Mouse (Mus musculus) lung, postnatal 4 days (tissue): Measurements from ENCODE around the gene Shmt2.

Experiments used
- DNase-seq, 2 experiments: peaks; one replicate each; pipeline ENCODE4 v3.0.0; 2021

Gene Shmt2

GRCm38 (mm10) chr10:127510895-127511617 is 11.2 kb downstream of the Shmt2 start:
- no peak for DNase-seq

- no peak for DNase-seq
Observed at GRCm38 (mm10) chr10:127509837-127510701, 12.2 kb downstream of the Shmt2 start.

- peak; percentile 78 to 90 for DNase-seq
Observed at GRCm38 (mm10) chr10:127509051-127509836, 13.0 kb downstream of the Shmt2 start.

GRCm38 (mm10) chr10:127508239-127508638 is 14.0 kb downstream of the Shmt2 start:
- peak; percentile 80 to 85 for DNase-seq

- no peak for DNase-seq
Observed at GRCm38 (mm10) chr10:127500894-127501893, 21.1 kb downstream of the Shmt2 start, which contains the start of gene Stac3. Gene Stac3 (plus strand): TSS chr10:127501686.

- no peak for DNase-seq
Observed at GRCm38 (mm10) chr10:127500042-127500441, 22.2 kb downstream of the Shmt2 start.

- no peak for DNase-seq
Observed at GRCm38 (mm10) chr10:127499516-127499915, 22.7 kb downstream of the Shmt2 start.

- no peak for DNase-seq
Observed at GRCm38 (mm10) chr10:127496156-127496555, 26.1 kb downstream of the Shmt2 start.

- DNase-seq: no peak
Observed at GRCm38 (mm10) chr10:127492118-127492517, 30.1 kb downstream of the Shmt2 start.

- DNase-seq: no peak
Observed at GRCm38 (mm10) chr10:127491128-127491512, 31.1 kb downstream of the Shmt2 start.

GRCm38 (mm10) chr10:127490160-127491127 is 31.8 kb downstream of the Shmt2 start:
- no peak for DNase-seq

- no peak for DNase-seq
Observed at GRCm38 (mm10) chr10:127488856-127489255, 33.4 kb downstream of the Shmt2 start.

- no peak for DNase-seq
Observed at GRCm38 (mm10) chr10:127485235-127485634, 37.0 kb downstream of the Shmt2 start.

GRCm38 (mm10) chr10:127480833-127481813 is 41.1 kb downstream of the Shmt2 start:
- peak; percentile 62 to 67 for DNase-seq

- no peak for DNase-seq
Observed at GRCm38 (mm10) chr10:127479131-127479530, 43.1 kb downstream of the Shmt2 start.

- DNase-seq: no peak
Observed at GRCm38 (mm10) chr10:127477301-127477700, 44.9 kb downstream of the Shmt2 start.

- DNase-seq: no peak
Observed at GRCm38 (mm10) chr10:127476541-127476940, 45.7 kb downstream of the Shmt2 start.

- no peak for DNase-seq
Observed at GRCm38 (mm10) chr10:127475175-127475574, 47.1 kb downstream of the Shmt2 start.

- no peak for DNase-seq
Observed at GRCm38 (mm10) chr10:127472722-127473121, 49.5 kb downstream of the Shmt2 start.
